Mouse (Mus musculus): ENCODE results near the gene S100a8.

Gene S100a8

GRCm38 (mm10) chr3:90664219-90664618 is 4.6 kb upstream of the S100a8 start:
- in situ Hi-C loops (cut with MboI, MseI), result loop anchor here in 1 of 2 experiments (5.0 kb wide), 1 partner anchor 43 kb away; no protein-coding TSS in a partner anchor

- in situ Hi-C loops (cut with MboI, MseI), result no loop called here
Measured at GRCm38 (mm10) chr3:90678656-90679055, 9.9 kb downstream of the S100a8 start.

GRCm38 (mm10) chr3:90683929-90684328 is 15.2 kb downstream of the S100a8 start:
- in situ Hi-C loops (cut with MboI, MseI), result no loop called here

GRCm38 (mm10) chr3:90686835-90687234 is 18.1 kb downstream of the S100a8 start:
- in situ Hi-C loops (cut with MboI, MseI), result no loop called here

GRCm38 (mm10) chr3:90693496-90693895 is 24.7 kb downstream of the S100a8 start:
- in situ Hi-C loops (cut with MboI, MseI), result no loop called here

GRCm38 (mm10) chr3:90695613-90696012 is 26.8 kb downstream of the S100a8 start, which contains the start of gene S100a9:
TSS of gene S100a9 (minus strand) at chr3:90695721.
- in situ Hi-C loops (cut with MboI, MseI), result loop anchor here in 1 of 2 experiments (5.0 kb wide), 1 partner anchor 38 kb away; no protein-coding TSS in a partner anchor

GRCm38 (mm10) chr3:90702244-90702643 is 33.5 kb downstream of the S100a8 start:
- in situ Hi-C loops (cut with MboI, MseI), result no loop called here

- in situ Hi-C loops (cut with MboI, MseI), result loop anchor here in 1 of 2 experiments (5.0 kb wide), 1 partner anchor 46 kb away; no protein-coding TSS in a partner anchor
Measured at GRCm38 (mm10) chr3:90708523-90709202, 39.9 kb downstream of the S100a8 start.

- in situ Hi-C loops (cut with MboI, MseI), result loop anchor here in 1 of 2 experiments (5.0 kb wide), 1 partner anchor 48 kb away; no protein-coding TSS in a partner anchor
Measured at GRCm38 (mm10) chr3:90709591-90710460, 41.0 kb downstream of the S100a8 start.

Data from T-helper 17 cell (primary cell).